Mouse (Mus musculus): ENCODE measurements around the gene Dst.

The Dst gene

DNA sequence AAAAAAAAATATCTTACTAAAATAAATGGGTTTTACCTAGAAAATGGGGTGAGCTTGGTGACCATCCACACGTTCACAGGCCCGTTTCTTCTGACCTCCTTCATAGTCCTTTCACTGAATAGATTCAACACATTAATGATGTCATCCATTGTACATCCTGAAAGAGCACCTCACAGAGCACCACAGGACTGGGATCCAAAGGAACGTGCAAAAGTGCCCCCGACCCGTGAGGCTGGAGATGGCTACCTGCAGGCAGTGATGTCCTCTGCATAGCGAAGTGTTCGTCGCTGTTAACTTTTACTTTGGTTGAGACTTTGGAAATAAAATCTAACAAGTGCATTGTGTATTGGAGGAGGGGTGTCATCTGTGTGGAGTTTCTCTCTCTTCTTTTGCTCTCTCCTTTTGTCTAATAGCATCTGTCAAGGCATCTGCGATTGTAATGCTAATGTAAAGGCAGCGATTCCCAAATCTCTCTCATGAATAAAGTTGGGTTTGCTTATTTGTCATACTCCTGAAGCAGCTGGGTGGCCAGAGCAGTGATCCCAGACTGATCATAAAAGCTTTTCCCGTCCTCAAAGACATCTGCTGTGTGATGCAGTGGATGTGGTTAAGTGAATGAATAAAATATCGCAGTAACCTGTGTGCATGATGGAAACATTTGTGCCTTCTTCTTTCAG, 275.4 kb downstream of the Dst start:
- DNase-seq, result no peak

DNA sequence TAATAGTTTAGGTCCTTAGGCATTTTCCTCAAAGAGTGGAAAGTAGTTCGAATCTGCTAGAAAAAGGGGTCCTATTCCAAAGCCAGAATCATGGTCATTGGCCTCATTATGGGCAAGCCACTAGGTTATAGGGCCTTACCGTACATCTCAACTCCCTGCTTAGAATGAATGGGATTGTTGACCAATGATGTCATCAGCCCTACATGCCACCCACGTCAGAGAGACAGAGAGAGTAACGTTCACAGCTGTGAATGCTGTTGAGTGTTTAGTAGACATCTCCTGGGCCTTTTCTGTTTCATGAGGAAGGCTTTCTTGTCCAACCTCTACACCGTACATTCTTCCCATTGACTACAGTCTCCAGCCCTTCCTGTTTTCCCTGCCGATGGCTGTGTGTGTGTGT, 276.2 kb downstream of the Dst start:
- no peak for DNase-seq

- DNase-seq, result no peak
Observed at GRCm38 (mm10) chr1:34186033-34186432, 278.0 kb downstream of the Dst start.

DNA sequence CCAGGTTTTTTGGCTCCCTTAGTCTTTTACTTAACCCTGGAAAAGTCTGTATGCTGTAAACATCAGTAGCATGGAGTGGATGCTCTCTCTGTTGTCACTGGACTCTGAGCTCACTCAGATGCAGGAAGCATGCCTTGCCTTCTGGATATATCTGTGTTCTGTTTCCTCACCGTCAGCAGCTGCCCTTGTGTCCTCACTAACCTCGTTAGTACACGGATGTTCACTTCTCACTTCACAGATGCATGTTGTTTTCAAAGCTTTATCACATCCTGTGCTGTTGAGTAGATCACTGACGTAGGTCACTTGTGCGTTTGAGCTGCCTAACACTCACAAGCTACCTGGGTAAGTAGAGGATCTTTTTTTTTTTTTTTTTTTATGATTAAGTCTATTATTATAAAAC, 279.5 kb downstream of the Dst start:
- no peak for DNase-seq

DNA sequence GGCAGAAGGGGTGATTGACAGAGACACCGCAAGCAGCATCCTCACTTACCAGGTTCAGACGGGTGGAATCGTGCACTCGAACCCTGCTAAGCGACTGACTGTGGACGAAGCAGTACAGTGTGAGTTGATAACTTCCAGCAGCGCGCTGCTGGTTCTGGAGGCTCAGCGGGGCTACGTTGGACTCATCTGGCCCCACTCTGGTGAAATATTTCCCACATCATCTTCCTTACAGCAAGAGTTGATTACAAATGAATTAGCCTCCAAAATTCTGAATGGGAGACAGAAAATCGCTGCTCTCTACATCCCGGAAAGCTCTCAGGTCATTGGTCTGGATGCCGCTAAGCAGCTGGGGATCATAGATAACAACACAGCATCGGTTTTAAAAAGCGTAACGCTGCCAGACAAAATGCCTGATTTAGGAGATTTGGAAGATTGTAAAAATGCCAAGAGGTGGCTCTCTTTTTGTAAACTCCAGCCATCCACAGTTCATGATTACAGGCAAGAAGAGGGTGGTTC, 280.8 kb downstream of the Dst start:
- DNase-seq, result no peak

DNA sequence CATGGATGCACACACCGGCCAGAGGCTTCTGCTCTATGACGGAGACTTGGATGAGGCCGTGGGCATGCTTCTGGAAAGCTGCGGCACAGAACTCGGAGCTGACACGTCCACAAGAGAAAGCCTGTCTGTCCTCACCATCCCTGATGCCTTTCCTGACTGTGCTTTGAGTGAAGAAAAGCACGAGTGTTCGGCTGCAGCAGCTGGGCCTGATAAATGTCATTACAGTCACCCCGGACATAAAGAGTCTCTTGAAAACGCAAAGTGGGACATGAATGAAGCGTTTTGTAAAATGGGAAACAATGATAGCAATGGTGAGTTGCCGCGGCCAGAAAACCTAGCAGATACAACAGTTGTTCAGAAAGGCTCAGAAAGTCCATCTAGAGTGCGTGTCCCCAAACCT, 281.3 kb downstream of the Dst start:
- no peak for DNase-seq

DNA sequence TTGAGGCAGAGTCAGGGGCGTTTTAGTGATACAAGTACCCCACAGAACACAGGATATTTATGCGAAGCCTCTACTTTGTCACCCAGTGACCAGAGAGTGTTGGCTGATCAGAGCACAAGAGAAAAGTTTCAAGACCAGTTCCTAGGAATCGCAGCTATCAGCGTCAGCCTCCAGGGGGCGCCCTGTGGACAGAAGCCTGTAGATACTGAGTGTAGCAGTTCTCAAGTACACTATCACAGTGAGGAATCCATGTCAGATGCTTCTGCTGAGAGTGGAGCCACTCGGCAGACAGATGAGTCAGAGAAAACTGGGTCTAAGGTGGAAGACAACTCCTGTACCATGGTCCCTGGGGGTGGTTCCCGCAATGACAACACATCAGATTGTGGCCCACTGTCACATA, 281.9 kb downstream of the Dst start:
- peak; percentile 23 to 74 for DNase-seq

DNA sequence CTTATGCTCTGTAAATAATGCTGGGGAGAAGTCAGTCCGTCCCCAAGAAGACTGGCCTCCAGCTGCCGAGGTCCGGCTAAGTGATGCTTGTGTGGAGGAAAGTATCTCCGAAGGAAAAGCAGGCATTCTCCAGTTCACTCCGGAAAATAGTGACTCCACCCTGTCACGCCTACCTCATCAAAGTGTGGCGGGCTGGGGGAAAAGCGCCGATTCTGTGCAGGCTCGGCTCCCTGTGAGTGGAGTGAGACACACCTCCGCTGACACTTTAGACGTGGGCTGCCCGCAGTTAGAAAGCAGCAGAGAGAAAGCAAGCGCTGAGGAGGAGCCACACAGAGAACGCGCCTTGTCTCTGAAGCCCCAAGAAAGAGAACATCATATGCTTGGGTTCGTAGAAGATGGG, 284.1 kb downstream of the Dst start:
- DNase-seq, result no peak

DNA sequence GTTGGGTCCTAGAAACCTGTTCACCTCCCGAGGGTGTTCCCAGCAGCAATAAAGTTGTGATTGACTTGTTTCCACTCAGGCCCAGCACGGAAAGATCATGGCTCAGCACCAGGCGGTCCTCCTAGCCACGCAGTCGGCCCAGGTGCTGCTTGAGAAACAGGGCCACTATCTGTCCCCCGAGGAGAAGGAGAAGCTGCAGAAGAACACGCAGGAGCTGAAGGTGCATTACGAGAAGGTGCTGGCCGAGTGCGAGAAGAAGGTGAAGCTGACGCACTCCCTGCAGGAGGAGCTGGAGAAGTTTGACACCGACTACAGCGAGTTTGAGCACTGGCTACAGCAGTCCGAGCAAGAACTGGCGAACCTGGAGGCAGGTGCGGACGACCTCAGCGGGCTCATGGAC, 292.8 kb downstream of the Dst start:
- no peak for DNase-seq

GRCm38 (mm10) chr1:34201483-34201882, 293.5 kb downstream of the Dst start:
- DNase-seq, result peak in 1 of 2 experiments; percentile 11

DNA sequence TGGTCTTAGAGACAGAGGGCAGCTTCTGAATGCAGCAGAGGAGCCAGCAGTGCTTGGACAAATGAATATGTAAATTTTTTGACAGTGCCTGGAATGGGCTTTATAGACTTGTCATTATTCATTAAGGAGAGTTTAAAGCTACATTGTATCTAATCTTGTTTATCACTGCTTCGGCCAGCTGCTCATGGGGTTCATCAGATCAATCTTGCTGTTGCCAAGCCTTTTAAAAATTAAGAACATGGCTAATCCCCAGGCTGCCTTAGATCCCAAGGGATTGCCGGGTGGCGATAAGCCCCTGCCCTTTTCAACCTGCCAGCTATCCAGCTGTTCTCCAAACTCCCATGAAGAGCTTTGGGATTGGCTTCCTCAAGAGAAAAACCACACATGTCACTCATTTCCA, 303.7 kb downstream of the Dst start:
- DNase-seq, result no peak

DNA sequence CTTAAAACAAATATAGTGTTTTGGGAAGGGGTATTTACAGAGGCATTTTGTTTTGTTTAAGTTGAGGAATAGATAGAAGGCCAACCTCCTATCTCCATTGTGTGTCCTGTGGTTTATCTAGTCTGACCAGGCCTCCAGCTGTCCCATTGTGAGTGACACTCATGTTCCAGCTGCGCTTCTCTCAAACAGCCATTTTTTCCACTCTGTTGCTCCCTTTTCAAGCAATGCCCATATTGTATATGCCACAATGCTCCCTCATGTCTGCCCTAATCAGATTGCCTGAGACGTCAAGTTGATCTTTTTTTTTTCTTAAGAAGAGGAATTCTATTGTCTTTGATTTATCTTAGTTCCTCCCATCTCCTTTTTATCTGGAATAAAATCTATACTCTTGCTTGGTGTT, 308.4 kb downstream of the Dst start:
- no peak for DNase-seq

DNA sequence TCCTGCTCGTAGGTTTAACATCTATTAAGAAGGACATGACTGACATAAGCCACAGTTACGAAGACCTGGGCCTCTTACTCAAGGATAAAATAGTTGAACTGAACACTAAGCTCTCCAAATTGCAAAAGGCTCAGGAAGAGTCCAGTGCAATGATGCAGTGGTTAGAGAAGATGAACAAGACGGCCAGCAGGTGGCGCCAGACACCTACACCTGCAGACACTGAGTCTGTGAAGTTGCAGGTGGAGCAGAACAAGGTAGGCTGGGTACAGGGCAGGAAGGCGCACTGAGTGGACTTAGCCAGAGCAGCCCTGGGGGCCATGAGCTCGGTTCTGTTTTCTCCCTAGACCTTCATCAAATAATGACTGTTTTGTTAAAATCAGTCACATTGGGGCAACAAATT, 310.3 kb downstream of the Dst start:
- peak; percentile 66 to 92 for DNase-seq

- no peak for DNase-seq
Observed at GRCm38 (mm10) chr1:34218801-34219200, 310.8 kb downstream of the Dst start.

- DNase-seq, result no peak
Observed at GRCm38 (mm10) chr1:34220094-34220601, 312.1 kb downstream of the Dst start.

DNA sequence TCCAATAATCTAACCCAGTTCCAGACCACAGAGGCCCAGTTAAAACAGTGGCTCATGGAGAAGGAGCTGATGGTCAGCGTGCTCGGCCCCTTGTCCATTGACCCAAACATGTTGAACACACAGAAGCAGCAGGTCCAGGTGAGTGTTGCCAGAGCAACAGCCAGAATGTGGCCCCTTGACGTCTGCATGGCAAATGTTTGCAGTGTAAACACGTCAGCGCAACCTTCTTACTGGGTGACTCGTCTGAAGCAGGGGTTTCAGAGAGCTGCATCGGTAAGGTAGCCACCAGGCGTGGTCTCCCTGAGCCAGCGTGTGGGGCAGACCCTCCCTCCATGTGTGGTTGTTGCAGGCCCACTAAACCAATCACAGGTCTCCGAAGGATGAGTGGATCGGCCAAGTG, 315.8 kb downstream of the Dst start:
- no peak for DNase-seq

DNA sequence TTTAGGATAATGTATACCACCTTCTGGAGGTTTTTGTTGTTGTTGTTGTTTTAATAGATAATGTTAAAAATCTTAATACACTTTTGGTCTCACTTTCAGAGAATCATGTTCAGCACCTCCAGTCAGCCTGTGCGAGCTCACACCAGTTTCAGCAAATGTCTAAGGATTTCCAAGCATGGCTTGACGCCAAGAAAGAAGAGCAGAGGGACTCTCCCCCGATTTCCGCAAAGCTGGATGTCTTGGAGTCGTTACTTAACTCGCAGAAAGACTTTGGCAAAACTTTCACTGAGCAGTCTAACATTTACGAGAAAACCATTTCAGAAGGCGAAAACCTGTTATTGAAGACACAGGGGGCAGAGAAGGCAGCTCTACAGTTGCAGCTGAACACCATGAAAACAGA, 319.7 kb downstream of the Dst start:
- no peak for DNase-seq

DNA sequence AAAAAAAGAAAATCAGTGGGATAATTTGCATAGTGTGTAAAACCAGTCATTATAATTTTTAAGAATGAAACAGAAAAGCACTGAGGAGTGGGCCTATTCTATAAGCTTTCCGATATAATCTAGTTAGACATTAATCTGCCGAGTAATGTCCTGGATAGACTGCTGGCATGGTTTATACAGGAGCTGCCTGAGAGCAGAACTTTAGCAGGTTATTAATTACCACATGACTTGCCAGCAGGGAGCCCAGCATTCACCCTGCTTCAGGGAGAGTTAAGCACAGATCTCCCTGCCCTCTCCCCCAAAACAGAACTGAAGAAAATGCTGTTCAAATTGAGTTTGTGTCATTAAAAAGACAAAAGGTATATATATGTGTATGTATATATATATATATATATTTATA, 323.0 kb downstream of the Dst start:
- DNase-seq, result peak; percentile 24 to 50

- peak; percentile 70 to 77 for DNase-seq
Observed at GRCm38 (mm10) chr1:34236254-34236723, 328.3 kb downstream of the Dst start.

GRCm38 (mm10) chr1:34237211-34237610, 329.2 kb downstream of the Dst start:
- peak in 1 of 2 experiments; percentile 15 for DNase-seq

DNA sequence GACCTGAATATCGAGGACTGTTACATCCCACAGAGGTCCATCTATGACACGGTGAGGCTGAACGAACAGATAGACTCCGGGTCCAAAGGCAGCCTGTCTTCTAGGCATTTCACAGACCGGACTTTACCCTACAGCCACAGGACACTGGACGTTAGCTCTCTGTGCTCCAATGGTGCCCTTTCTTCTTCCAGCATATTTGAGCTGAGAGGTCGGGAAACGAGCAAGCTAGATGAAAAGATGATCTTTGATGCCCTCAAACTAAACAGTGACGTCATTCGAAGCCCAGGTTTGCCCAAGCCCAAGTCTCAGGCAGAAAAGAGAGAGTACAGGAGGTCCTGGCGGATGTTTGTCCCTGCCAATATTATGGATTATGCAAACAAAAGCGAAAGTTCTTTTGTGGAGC, 329.7 kb downstream of the Dst start:
- DNase-seq, result peak; percentile 65 to 72

DNA sequence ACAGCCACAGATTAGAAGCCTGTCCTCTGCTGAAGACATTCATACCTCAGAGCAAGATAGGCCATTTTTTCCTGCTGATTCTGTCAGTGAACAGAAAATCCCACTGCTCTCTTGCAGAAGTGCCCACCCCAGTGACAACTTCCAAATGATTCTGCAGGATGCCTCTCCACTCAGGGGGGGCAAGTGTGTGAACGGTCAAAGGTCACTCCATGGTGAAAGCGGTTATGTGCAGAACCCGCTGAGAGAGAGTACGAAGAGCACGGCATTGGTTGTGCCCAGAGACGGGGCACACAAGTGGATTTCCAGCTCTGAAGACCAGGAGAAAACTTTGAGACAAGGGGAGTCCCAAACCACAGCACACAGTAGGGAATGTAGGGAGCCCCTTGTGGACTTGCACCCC, 330.2 kb downstream of the Dst start:
- DNase-seq, result peak; percentile 54 to 62

DNA sequence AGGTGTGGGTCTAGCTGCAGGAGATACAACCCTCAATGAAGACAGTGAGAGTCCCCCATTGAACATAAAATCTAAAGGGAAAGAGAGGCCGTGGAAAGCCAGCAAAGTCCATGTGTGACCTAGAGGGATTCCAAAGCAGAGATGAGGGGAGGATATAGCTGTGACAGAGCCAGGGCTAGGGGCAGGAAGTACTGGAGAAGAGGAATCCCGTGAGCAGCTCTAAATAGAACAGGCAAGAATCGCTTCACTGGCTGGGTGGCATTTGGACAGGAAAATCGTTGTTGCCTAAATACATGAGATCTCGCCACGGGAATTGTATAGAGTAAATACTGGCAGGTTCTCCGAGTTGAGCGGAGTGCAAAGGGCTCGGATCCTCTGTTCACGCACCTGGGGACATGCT, 336.7 kb downstream of the Dst start:
- DNase-seq, result peak in 1 of 2 experiments; percentile 15

- DNase-seq, result no peak
Observed at GRCm38 (mm10) chr1:34245951-34246641, 338.1 kb downstream of the Dst start.

All from kidney, postnatal 36 days (tissue).